Mouse (Mus musculus): ENCODE measurements at regions not wholly inside any gene's neighbourhood (a gene's known extent, or its start where the extent isn't known, plus 50 kb on each side); places are given as distances from the start of the nearest gene placed in this dataset.

GRCm38 (mm10) chr4:69855001-69855400 lies 555.2 kb downstream of the Cdk5rap2 start:
- in situ Hi-C loops (cut with MboI; ENCODE audit: low sequenced_read_pairs in 2 of 2, unreplicated experiment in 2 of 2): no loop called here
- Histone ChIP-seq H3K4me1 (ENCODE audit: control insufficient read depth in 2 of 2, insufficient read depth in 2 of 2, low read length in 2 of 2, poor library complexity in 1 of 2) (0 out of 4 replicates have a peak, but pooled peaks cover 0 to 2% of the 10 kb centered on the region in 2 experiments), H3K4me3 (ENCODE audit: insufficient read depth in 1 of 2, low read depth in 1 of 2, low read length in 2 of 2, poor library complexity in 1 of 2, severe bottlenecking in 1 of 2) (no peak overlapping the region), H3K27ac (ENCODE audit: insufficient read depth, low read depth, low read length, poor library complexity, severe bottlenecking) (no peak overlapping the region), H3K36me3 (ENCODE audit: control insufficient read depth, insufficient read depth, low read length, poor library complexity, severe bottlenecking) (no peaks in the 10 kb centered on the region), H3K9me3 (ENCODE audit: control insufficient read depth, insufficient read depth, low read depth, low read length) (no peaks in the 10 kb centered on the region), H3K9ac (ENCODE audit: insufficient read depth, low read depth, low read length, poor library complexity, severe bottlenecking) (no peak overlapping the region)
- TF ChIP-seq CHD2 (IDR thresholded peaks at IDR 0.05; ENCODE audit: low read depth, low read length) (no peak), HCFC1 (IDR thresholded peaks at IDR 0.05; ENCODE audit: borderline replicate concordance, insufficient read depth, low read length) (no peak), ZC3H11A (IDR thresholded peaks at IDR 0.05; ENCODE audit: borderline replicate concordance, low read depth, low read length) (no peak), MAFK (IDR thresholded peaks at IDR 0.05; ENCODE audit: insufficient read depth, low read depth, low read length) (no peak), ZNF384 (IDR thresholded peaks at IDR 0.05; ENCODE audit: low read depth, low read length) (no peak)
- peak; percentile 8 for DNase-seq (ENCODE audit: low read depth, low spot score)

GRCm38 (mm10) chr4:69852637-69853036 lies 557.6 kb downstream of the Cdk5rap2 start:
- no peaks in the 10 kb centered on the region for H3K9me3 ChIP-seq (ENCODE audit: control insufficient read depth, insufficient read depth, low read depth, low read length)
- H3K27ac ChIP-seq (ENCODE audit: insufficient read depth, low read depth, low read length, poor library complexity, severe bottlenecking): no peak overlapping the region
- 0 out of 4 replicates have a peak, but pooled peaks cover 0 to 2% of the 10 kb centered on the region in 2 experiments for H3K4me1 ChIP-seq (ENCODE audit: control insufficient read depth in 2 of 2, insufficient read depth in 2 of 2, low read length in 2 of 2, poor library complexity in 1 of 2)
- H3K9ac ChIP-seq (ENCODE audit: insufficient read depth, low read depth, low read length, poor library complexity, severe bottlenecking): no peak overlapping the region
- no peaks in the 10 kb centered on the region for H3K36me3 ChIP-seq (ENCODE audit: control insufficient read depth, insufficient read depth, low read length, poor library complexity, severe bottlenecking)
- no peak overlapping the region for H3K4me3 ChIP-seq (ENCODE audit: insufficient read depth in 1 of 2, low read depth in 1 of 2, low read length in 2 of 2, poor library complexity in 1 of 2, severe bottlenecking in 1 of 2)
- DNase-seq (ENCODE audit: low read depth, low spot score): peak; percentile 22
- TF ChIP-seq HCFC1 (IDR thresholded peaks at IDR 0.05; ENCODE audit: borderline replicate concordance, insufficient read depth, low read length) (no peak), ZNF384 (IDR thresholded peaks at IDR 0.05; ENCODE audit: low read depth, low read length) (peak; percentile 89)
- in situ Hi-C loops (cut with MboI; ENCODE audit: low sequenced_read_pairs in 2 of 2, unreplicated experiment in 2 of 2): no loop called here

- Histone ChIP-seq H3K36me3 (ENCODE audit: control insufficient read depth, insufficient read depth, low read length, poor library complexity, severe bottlenecking) (no peaks in the 10 kb centered on the region), H3K27ac (ENCODE audit: insufficient read depth, low read depth, low read length, poor library complexity, severe bottlenecking) (no peak overlapping the region), H3K9ac (ENCODE audit: insufficient read depth, low read depth, low read length, poor library complexity, severe bottlenecking) (no peak overlapping the region), H3K4me3 (ENCODE audit: insufficient read depth in 1 of 2, low read depth in 1 of 2, low read length in 2 of 2, poor library complexity in 1 of 2, severe bottlenecking in 1 of 2) (no peak overlapping the region), H3K9me3 (ENCODE audit: control insufficient read depth, insufficient read depth, low read depth, low read length) (no peaks in the 10 kb centered on the region), H3K4me1 (ENCODE audit: control insufficient read depth in 2 of 2, insufficient read depth in 2 of 2, low read length in 2 of 2, poor library complexity in 1 of 2) (no peaks in the 10 kb centered on the region)
- TF ChIP-seq ZC3H11A (IDR thresholded peaks at IDR 0.05; ENCODE audit: borderline replicate concordance, low read depth, low read length) (no peak), MAFK (IDR thresholded peaks at IDR 0.05; ENCODE audit: insufficient read depth, low read depth, low read length) (no peak), CHD2 (IDR thresholded peaks at IDR 0.05; ENCODE audit: low read depth, low read length) (no peak), HCFC1 (IDR thresholded peaks at IDR 0.05; ENCODE audit: borderline replicate concordance, insufficient read depth, low read length) (no peak), ZNF384 (IDR thresholded peaks at IDR 0.05; ENCODE audit: low read depth, low read length) (no peak)
- in situ Hi-C loops (cut with MboI; ENCODE audit: low sequenced_read_pairs in 2 of 2, unreplicated experiment in 2 of 2): no loop called here
- DNase-seq (ENCODE audit: low read depth, low spot score): no peak
Measured at GRCm38 (mm10) chr4:69849423-69849822, 560.8 kb downstream of the Cdk5rap2 start.

- Histone ChIP-seq H3K4me3 (ENCODE audit: insufficient read depth in 1 of 2, low read depth in 1 of 2, low read length in 2 of 2, poor library complexity in 1 of 2, severe bottlenecking in 1 of 2) (no peak overlapping the region), H3K9me3 (ENCODE audit: control insufficient read depth, insufficient read depth, low read depth, low read length) (no peaks in the 10 kb centered on the region), H3K27ac (ENCODE audit: insufficient read depth, low read depth, low read length, poor library complexity, severe bottlenecking) (no peak overlapping the region), H3K4me1 (ENCODE audit: control insufficient read depth in 2 of 2, insufficient read depth in 2 of 2, low read length in 2 of 2, poor library complexity in 1 of 2) (no peaks in the 10 kb centered on the region), H3K9ac (ENCODE audit: insufficient read depth, low read depth, low read length, poor library complexity, severe bottlenecking) (no peak overlapping the region), H3K36me3 (ENCODE audit: control insufficient read depth, insufficient read depth, low read length, poor library complexity, severe bottlenecking) (no peaks in the 10 kb centered on the region)
- in situ Hi-C loops (cut with MboI; ENCODE audit: low sequenced_read_pairs in 2 of 2, unreplicated experiment in 2 of 2): no loop called here
- DNase-seq (ENCODE audit: low read depth, low spot score): no peak
- TF ChIP-seq ZC3H11A (IDR thresholded peaks at IDR 0.05; ENCODE audit: borderline replicate concordance, low read depth, low read length) (no peak), MAFK (IDR thresholded peaks at IDR 0.05; ENCODE audit: insufficient read depth, low read depth, low read length) (no peak), HCFC1 (IDR thresholded peaks at IDR 0.05; ENCODE audit: borderline replicate concordance, insufficient read depth, low read length) (no peak), ZNF384 (IDR thresholded peaks at IDR 0.05; ENCODE audit: low read depth, low read length) (no peak), CHD2 (IDR thresholded peaks at IDR 0.05; ENCODE audit: low read depth, low read length) (no peak)
Measured at GRCm38 (mm10) chr4:69839868-69840267, 570.4 kb downstream of the Cdk5rap2 start.

- no peaks in the 10 kb centered on the region for H3K4me1 ChIP-seq (ENCODE audit: control insufficient read depth in 2 of 2, insufficient read depth in 2 of 2, low read length in 2 of 2, poor library complexity in 1 of 2)
- H3K27ac ChIP-seq (ENCODE audit: insufficient read depth, low read depth, low read length, poor library complexity, severe bottlenecking): no peak overlapping the region
- no peak overlapping the region for H3K9ac ChIP-seq (ENCODE audit: insufficient read depth, low read depth, low read length, poor library complexity, severe bottlenecking)
- H3K36me3 ChIP-seq (ENCODE audit: control insufficient read depth, insufficient read depth, low read length, poor library complexity, severe bottlenecking): no peaks in the 10 kb centered on the region
- DNase-seq (ENCODE audit: low read depth, low spot score): peak; percentile 29
- H3K4me3 ChIP-seq (ENCODE audit: insufficient read depth in 1 of 2, low read depth in 1 of 2, low read length in 2 of 2, poor library complexity in 1 of 2, severe bottlenecking in 1 of 2): no peak overlapping the region
- in situ Hi-C loops (cut with MboI; ENCODE audit: low sequenced_read_pairs in 2 of 2, unreplicated experiment in 2 of 2): no loop called here
- no peak for TF ChIP-seq ZC3H11A (IDR thresholded peaks at IDR 0.05; ENCODE audit: borderline replicate concordance, low read depth, low read length)
- TF ChIP-seq MAFK (IDR thresholded peaks at IDR 0.05; ENCODE audit: insufficient read depth, low read depth, low read length): no peak
- TF ChIP-seq HCFC1 (IDR thresholded peaks at IDR 0.05; ENCODE audit: borderline replicate concordance, insufficient read depth, low read length): no peak
- TF ChIP-seq CHD2 (IDR thresholded peaks at IDR 0.05; ENCODE audit: low read depth, low read length): no peak
- no peak for TF ChIP-seq ZNF384 (IDR thresholded peaks at IDR 0.05; ENCODE audit: low read depth, low read length)
- no peaks in the 10 kb centered on the region for H3K9me3 ChIP-seq (ENCODE audit: control insufficient read depth, insufficient read depth, low read depth, low read length)
Measured at GRCm38 (mm10) chr4:69838940-69839339, 571.3 kb downstream of the Cdk5rap2 start.

Data from ES-E14 (cell line).